Mouse (Mus musculus) naive thymus-derived CD4-positive, alpha-beta T cell, adult 5 months (primary cell): ENCODE measurements around the gene Trmt10b. TPM values are rescaled to one million over a fixed set of nuclear protein-coding genes. Genes with fewer than 3 reads are reported as not detected.

ENCODE experiments used
- polyA plus RNA-seq: library from polyadenylated mRNA; unstranded; fragments of 100-300 nt; shearing (Covaris generic); gene quantifications from one replicate; pipeline ENCODE4 v1.2.1, GENCODE M21; 2017

The Trmt10b gene
- 13.4 TPM for polyA plus RNA-seq

GRCm38 (mm10) chr4:45296662-45297564, at the start of gene Trmt10b:
Trmt10b (plus strand) TSS chr4:45297127.

GRCm38 (mm10) chr4:45341669-45342249, 44.8 kb downstream of the Trmt10b start, which contains the start of gene Dcaf10:
Dcaf10 (plus strand) TSS chr4:45342101.

GRCm38 (mm10) chr4:45342286-45343155, 45.6 kb downstream of the Trmt10b start, which contains the start of gene Exosc3:
Exosc3 (minus strand) TSS chr4:45342732.

Other genes with a start within 250 kb of the Trmt10b start
- gene Fbxo10, start 212.5 kb upstream of the Trmt10b start, polyA plus RNA-seq: 3.9 TPM
- gene Tomm5, start 189.0 kb upstream of the Trmt10b start, polyA plus RNA-seq: 92.6 TPM
- gene Frmpd1, start 112.3 kb upstream of the Trmt10b start, polyA plus RNA-seq: not detected
- gene Dcaf10, start 45.0 kb downstream of the Trmt10b start, polyA plus RNA-seq: 29.3 TPM
- gene Exosc3, start 45.6 kb downstream of the Trmt10b start, polyA plus RNA-seq: 90.1 TPM
- 40.1 TPM for gene Slc25a51, start 111.6 kb downstream of the Trmt10b start, polyA plus RNA-seq
- gene Shb, start 235.3 kb downstream of the Trmt10b start, polyA plus RNA-seq: 2.7 TPM